Mouse (Mus musculus): Measurements from ENCODE around the gene Tgfbr1. TPM values are rescaled to one million over a fixed set of nuclear protein-coding genes. Genes with fewer than 3 reads are reported as not detected.

Tgfbr1 gene
- total RNA-seq, 2 experiments from 2014 or later = 18.0 to 19.4 TPM

DNA sequence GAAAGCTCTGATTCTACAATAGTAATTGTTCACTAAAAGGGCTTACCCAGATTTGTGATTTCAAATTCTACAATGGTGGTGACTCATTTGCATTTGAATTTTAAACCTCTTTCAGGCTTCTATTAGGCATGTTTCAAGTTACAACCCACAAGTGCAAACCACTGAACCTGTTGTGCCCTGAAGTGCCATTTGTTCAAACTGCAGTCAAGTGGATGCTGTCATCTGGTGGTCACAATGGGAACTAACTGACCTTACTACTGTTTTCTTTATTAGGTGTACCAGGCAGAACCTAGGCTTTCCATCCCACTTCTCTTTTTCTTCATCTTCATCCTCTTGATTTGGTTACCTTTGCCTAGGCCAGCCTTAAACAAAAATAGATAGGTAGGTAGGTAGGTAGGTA, 46.8 kb downstream of the Tgfbr1 start:
- no peak overlapping the region for H3K4me3 ChIP-seq
- H3K27ac ChIP-seq = no peak overlapping the region
- no peak for DNase-seq (ENCODE audit: extremely low spot score in 1 of 2, low spot score in 2 of 2)
- intact Hi-C loops (cut with DNase I) = loop anchor here (1.0 to 2.0 kb wide), 2 partner anchors 149 to 278 kb away; no protein-coding TSS in a partner anchor
- TF ChIP-seq CTCF (IDR thresholded peaks at IDR 0.05) = peak; percentile 78

DNA sequence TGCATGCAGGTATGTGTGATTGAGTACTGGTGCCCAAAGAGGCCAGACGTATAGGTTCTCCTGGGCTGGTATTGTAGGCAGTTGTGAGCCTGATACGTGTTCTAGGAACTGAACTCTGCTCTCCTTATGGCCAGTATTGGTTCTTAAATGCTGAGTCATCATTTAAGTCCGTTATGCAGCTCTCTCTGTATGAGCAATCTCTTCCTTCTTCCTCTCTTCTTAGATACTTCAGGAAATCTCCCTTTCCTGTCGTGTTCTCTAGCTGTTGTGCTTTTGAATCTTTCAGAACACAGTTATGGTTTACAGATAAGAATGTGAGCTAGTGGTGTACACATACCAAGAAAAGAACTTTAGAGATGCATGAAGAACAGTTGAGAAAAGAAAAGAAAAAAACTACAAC, 47.3 kb downstream of the Tgfbr1 start:
- DNase-seq (ENCODE audit: extremely low spot score in 1 of 2, low spot score in 2 of 2) = no peak
- no peak for TF ChIP-seq CTCF (IDR thresholded peaks at IDR 0.05)
- H3K4me3 ChIP-seq = no peak overlapping the region
- intact Hi-C loops (cut with DNase I) = loop anchor here (1.0 to 2.0 kb wide), 2 partner anchors 150 to 278 kb away; no protein-coding TSS in a partner anchor
- no peak overlapping the region for H3K27ac ChIP-seq

DNA sequence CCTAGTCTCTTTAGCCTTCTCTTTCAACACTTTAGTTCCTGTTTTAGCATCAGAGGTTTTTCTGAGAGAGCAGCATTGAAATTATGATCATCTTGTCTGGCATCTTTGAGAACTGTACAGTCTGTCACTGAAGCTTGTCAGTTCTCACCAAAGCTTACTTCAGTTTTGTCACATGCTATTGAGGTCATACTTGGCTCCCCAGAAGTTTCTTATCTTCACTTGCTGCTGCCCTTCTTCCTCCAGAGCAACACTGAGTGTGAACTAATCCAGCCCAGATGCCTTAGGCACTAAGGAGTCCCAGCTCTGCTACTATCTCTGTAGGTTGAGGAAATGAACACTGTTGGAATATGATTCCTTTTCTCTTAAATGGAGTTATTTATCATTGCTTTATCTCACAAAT, 49.2 kb downstream of the Tgfbr1 start:
- Histone ChIP-seq H3K27ac (no peak overlapping the region), H3K4me3 (no peak overlapping the region)
- no peak for TF ChIP-seq CTCF (IDR thresholded peaks at IDR 0.05)
- intact Hi-C loops (cut with DNase I) = no loop called here
- no peak for DNase-seq (ENCODE audit: extremely low spot score in 1 of 2, low spot score in 2 of 2)

DNA sequence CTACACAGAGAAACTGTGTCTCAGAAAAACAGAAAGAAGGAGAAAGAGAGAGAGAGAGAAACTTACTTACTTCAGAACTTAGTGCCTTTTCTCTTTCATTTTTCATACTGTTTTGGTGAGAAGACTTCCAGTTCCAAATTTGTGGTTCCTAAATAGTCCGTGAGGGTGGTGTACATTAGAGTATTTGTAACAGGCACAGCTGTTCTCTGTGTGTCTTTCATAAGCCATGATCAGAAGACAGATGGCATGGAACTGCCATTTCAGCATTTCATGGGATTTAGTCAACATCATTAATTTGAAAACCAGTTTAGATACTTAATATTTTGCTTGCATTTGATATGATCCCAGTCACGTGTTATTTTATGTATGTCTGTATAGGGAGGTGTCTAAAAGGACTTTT, 51.5 kb downstream of the Tgfbr1 start:
- no peak overlapping the region for H3K27ac ChIP-seq
- no peak for DNase-seq (ENCODE audit: extremely low spot score in 1 of 2, low spot score in 2 of 2)
- TF ChIP-seq CTCF (IDR thresholded peaks at IDR 0.05) = no peak
- no peak overlapping the region for H3K4me3 ChIP-seq
- intact Hi-C loops (cut with DNase I) = no loop called here

DNA sequence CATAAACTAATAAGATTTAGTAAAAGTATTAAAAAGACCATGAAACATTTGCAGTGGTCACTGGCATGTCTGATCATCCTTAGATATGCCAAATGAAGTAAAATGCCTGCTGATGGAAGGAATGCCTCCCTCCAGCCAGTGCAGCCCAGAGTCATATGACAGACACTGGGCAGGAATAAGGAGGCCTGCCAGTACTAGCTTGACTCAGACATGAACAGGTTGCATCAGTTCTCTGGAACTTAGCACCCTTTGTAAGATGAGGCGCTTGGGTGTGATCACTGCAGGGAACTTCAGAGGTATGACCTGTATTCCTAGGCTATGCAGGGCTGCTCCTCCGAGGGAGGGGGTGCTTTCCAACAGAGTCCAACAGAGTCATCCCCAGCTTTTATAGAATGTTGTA, 54.1 kb downstream of the Tgfbr1 start:
- Histone ChIP-seq H3K27ac (no peak overlapping the region), H3K4me3 (no peak overlapping the region)
- TF ChIP-seq CTCF (IDR thresholded peaks at IDR 0.05) = no peak
- DNase-seq (ENCODE audit: extremely low spot score in 1 of 2, low spot score in 2 of 2) = no peak
- intact Hi-C loops (cut with DNase I) = no loop called here

DNA sequence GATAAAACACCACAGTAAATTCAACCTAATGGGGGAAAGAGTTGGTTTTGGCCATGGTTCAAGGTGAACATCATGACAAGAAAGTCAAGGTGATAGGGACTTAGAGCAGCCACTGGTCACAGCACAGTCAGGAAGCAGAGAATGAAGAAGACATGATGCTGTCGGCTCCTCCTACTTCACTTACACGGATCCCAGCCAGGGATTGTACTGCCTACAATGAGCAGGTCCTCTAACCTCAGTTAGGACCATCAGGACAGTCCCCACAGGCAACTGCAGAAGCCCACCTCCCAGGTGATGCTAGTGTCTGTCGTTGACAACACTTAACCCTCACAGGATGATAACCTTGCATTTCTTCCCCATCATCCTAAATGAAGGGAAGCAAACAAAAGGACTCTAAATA, 64.8 kb downstream of the Tgfbr1 start:
- Histone ChIP-seq H3K27ac (no peak overlapping the region), H3K4me3 (no peak overlapping the region)
- no peak for DNase-seq (ENCODE audit: extremely low spot score in 1 of 2, low spot score in 2 of 2)
- TF ChIP-seq CTCF (IDR thresholded peaks at IDR 0.05) = no peak
- intact Hi-C loops (cut with DNase I) = loop anchor here (5.0 kb wide), 1 partner anchor 964 kb away; no protein-coding TSS in a partner anchor

DNA sequence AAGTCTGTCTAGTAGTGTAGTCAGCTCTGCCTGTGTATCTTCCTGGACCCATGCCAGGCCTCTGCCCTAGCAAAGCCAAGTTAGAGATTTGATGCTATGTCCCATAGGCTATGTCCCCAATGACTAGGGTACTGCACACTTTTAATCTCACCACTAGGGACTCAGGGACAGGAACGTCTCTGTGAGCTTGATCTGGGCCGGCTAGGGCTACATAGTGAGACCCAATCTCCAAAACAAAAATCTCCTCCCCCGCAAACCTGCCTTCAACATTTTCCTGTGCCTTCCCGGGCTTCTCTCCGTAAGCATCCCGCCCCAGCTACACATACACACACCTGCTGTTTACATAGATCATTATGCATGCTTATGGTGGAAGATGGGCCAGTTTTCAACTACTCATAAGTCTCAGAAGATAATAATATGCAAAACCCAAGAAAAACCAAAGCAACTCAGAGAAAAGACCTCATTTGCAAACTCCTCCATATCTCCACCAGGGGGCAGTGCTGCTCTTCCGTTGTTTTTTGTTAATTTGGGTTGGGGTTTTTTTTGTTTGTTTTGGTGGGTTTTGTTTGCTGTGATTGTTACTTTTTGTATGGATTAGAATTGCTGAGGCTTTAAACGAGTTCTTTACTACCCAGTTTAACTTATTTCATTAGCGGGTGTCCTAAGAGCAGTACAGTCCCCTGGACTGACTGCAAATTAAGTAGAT, 66.4 kb downstream of the Tgfbr1 start:
- Histone ChIP-seq H3K27ac (no peak overlapping the region), H3K4me3 (no peak overlapping the region)
- DNase-seq (ENCODE audit: extremely low spot score in 1 of 2, low spot score in 2 of 2) = no peak
- TF ChIP-seq CTCF (IDR thresholded peaks at IDR 0.05) = peak; percentile 93
- intact Hi-C loops (cut with DNase I) = loop anchor here (5.0 kb wide), 1 partner anchor 963 kb away; no protein-coding TSS in a partner anchor

DNA sequence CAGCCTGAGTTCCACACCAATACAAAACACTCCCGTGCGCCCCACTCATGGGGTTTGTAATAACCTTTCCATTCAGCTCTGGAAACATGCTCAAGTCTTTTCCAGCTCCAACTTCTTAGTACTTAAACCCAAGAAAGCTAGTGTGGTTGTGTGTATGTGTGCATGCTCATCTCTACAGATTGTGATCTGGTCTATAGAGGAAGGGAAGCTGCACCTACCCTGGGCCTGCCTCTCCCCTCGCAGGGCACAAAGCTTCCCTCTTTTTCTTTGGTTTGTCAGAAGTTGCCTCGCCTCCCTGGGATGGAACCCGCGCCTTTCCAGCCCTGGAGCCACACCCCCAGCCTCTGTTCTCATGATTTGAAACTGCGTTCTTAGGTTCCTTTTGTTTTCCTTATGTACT, 67.2 kb downstream of the Tgfbr1 start:
- Histone ChIP-seq H3K27ac (no peak overlapping the region), H3K4me3 (no peak overlapping the region)
- intact Hi-C loops (cut with DNase I) = loop anchor here (5.0 kb wide), 1 partner anchor 987 kb away; no protein-coding TSS in a partner anchor
- TF ChIP-seq CTCF (IDR thresholded peaks at IDR 0.05) = no peak
- DNase-seq (ENCODE audit: extremely low spot score in 1 of 2, low spot score in 2 of 2) = no peak

DNA sequence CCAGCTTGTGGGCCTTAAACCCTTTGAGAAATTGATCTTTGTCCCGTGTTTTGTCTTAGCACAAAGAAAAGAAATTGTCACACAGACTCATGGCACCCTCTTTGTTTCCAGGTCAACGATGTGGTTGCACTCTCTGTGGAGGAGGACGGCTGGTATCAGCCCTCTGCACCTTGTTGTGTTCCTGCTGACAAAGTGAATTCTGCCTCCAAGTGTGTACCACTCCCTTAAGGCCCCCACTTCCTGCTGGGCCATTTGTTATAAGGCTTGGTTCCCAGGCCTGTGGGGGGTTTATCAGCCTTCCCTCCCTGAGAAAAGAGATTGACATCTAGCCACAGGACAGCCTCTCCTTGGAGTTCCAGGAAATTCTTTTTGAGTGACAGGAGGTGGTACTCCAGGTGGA, 69.2 kb downstream of the Tgfbr1 start:
- Histone ChIP-seq H3K4me3 (no peak overlapping the region), H3K27ac (no peak overlapping the region)
- no peak for TF ChIP-seq CTCF (IDR thresholded peaks at IDR 0.05)
- DNase-seq (ENCODE audit: extremely low spot score in 1 of 2, low spot score in 2 of 2) = no peak
- intact Hi-C loops (cut with DNase I) = loop anchor here (5.0 kb wide), 1 partner anchor 985 kb away; no protein-coding TSS in a partner anchor

DNA sequence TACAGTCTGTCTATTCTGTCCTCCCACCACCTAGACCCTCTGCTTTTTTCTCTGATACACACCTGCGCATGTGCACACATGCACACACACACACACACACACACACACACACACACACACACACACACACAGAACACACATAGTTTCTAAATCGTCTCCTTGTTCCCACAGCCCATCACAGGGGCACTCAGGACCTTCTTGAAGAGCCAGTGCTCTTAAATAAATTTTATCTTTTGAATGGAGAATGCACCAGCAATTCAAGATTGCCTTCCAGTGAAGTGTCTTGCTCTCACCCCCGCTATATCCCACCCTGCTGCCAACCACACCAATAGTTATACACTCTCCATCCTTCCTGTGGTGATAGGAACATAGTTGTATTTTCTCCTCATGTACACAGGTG, 69.9 kb downstream of the Tgfbr1 start:
- intact Hi-C loops (cut with DNase I) = loop anchor here (5.0 kb wide), 1 partner anchor 984 kb away; no protein-coding TSS in a partner anchor
- Histone ChIP-seq H3K4me3 (no peak overlapping the region), H3K27ac (no peak overlapping the region)
- TF ChIP-seq CTCF (IDR thresholded peaks at IDR 0.05) = no peak
- no peak for DNase-seq (ENCODE audit: extremely low spot score in 1 of 2, low spot score in 2 of 2)

DNA sequence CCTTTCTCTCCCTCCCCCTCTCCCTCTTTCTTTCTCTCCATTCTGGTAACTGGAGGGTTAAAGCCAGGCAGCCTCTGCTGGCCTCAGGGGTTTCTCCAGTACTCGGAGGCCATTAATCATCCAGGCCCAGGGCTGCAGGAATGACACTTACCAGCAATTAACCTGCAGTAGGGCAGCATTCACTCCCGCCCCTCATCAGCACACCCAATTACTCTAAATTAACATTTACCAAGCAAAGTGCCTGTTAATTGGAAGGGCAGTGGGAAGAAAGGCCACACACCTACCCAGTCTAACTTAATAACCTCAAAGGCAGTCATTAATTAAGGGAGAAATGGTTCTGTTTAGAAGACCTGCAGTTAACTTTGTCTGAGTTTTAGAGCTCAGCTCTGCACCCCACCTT, 71.4 kb downstream of the Tgfbr1 start:
- H3K4me3 ChIP-seq = no peak overlapping the region
- intact Hi-C loops (cut with DNase I) = loop anchor here (5.0 kb wide), 1 partner anchor 983 kb away; no protein-coding TSS in a partner anchor
- DNase-seq (ENCODE audit: extremely low spot score in 1 of 2, low spot score in 2 of 2) = no peak
- H3K27ac ChIP-seq = no peak overlapping the region
- no peak for TF ChIP-seq CTCF (IDR thresholded peaks at IDR 0.05)

DNA sequence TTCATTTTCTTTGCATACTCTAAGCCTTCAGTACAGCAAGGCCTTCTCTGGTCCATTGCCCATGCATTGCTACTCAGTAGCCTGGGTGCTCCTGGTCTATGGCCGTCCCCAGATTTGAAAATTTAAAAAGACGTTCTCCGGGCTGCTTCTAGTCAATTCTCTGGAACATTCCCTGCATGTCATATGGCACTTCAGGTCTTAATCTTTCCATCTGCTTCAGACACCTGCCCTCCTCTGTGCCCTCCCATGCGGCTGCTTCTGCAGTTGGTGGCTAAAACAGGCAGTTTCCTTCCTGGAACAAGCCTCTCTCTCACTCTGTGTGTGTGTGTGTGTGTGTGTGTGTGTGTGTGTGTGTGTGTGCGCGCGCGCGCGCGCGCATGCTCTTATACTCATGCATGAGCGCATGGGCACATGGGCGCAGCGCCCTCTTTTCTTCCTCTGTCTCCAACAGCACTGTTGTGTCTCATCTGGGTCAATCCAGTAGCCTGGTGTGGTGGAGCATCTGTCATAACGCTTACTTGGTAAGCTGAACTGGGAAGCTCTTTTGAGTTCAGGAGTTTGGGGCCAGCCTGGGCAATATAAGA, 72.3 kb downstream of the Tgfbr1 start:
- TF ChIP-seq CTCF (IDR thresholded peaks at IDR 0.05) = no peak
- intact Hi-C loops (cut with DNase I) = no loop called here
- Histone ChIP-seq H3K27ac (no peak overlapping the region), H3K4me3 (no peak overlapping the region)
- DNase-seq (ENCODE audit: extremely low spot score in 1 of 2, low spot score in 2 of 2) = no peak

All from left cerebral cortex, adult 2 months (tissue).